Comparison of ENCODE assay signal across 8 mouse cellular contexts in genomic region chr9:63650905-63651304, GRCm38 (mm10). TPM values are rescaled to one million over a fixed set of nuclear protein-coding genes. Genes with fewer than 3 reads are reported as not detected.
A peak's percentile ranks its signal among the peaks of the same experiment; 100 is the strongest.
DNase-seq lines count a peak whose midpoint lies in the region; ATAC-seq lines count a peak whose summit lies in the region.

No protein-coding gene starts in this region.

- no peak overlapping the region for H3K27ac ChIP-seq in kidney, embryonic 14.5 days (ENCODE audit: low read depth, low read length)
- no peak overlapping the region for H3K27ac ChIP-seq in forebrain, embryonic 16.5 days (ENCODE audit: low read length)
- H3K27ac ChIP-seq in limb, embryonic 13.5 days, result peak overlapping the region; percentile 90

- 89% methylated on average over 14 of the region's 14 CpGs for WGBS in kidney, embryonic 14.5 days
- whole genome bisulfite sequencing in forebrain, embryonic 16.5 days, result 78% methylated on average over 14 of the region's 14 CpGs
- WGBS in limb, embryonic 13.5 days, result 73% methylated on average over 14 of the region's 14 CpGs

- DNase-seq in kidney, adult 9 months, result peak; percentile 4
- peak; percentile 59 to 60 for DNase-seq in cerebellum, adult 18-20 months
- no peak for DNase-seq in spleen, postnatal 36 days (ENCODE audit: low spot score in 2 of 2)
- no peak for DNase-seq in retina, postnatal 1 day
- no peak for DNase-seq in frontal cortex, postnatal 25 days (ENCODE audit: low spot score in 2 of 2)

- no peak overlapping the region for H3K4me3 ChIP-seq in kidney, embryonic 14.5 days (ENCODE audit: low read length)
- H3K4me3 ChIP-seq in forebrain, embryonic 16.5 days (replicated peaks; ENCODE audit: low read length), result no peak overlapping the region
- H3K4me3 ChIP-seq in limb, embryonic 13.5 days, result no peak overlapping the region

- no peak for ATAC-seq in kidney, embryonic 14.5 days (ENCODE audit: low FRiP score, low TSS enrichment)
- 0 out of 2 replicates have a peak, but pooled peaks have one; percentile 20 for ATAC-seq in forebrain, embryonic 16.5 days
- ATAC-seq in limb, embryonic 13.5 days (ENCODE audit: low FRiP score, low read depth), result peak; percentile 34; the same call in 1 of the 2 replicates

- no peak overlapping the region for H3K9ac ChIP-seq in kidney, embryonic 14.5 days (ENCODE audit: low read depth, low read length)
- H3K9ac ChIP-seq in forebrain, embryonic 16.5 days (replicated peaks; ENCODE audit: low read depth, low read length), result no peak overlapping the region
- H3K9ac ChIP-seq in limb, embryonic 13.5 days, result peak overlapping the region; percentile 26; the same call in 1 of the 2 replicates

- no peaks in the 10 kb centered on the region for H3K9me3 ChIP-seq in kidney, embryonic 14.5 days (ENCODE audit: control insufficient read depth, low read length)
- no peaks in the 10 kb centered on the region for H3K9me3 ChIP-seq in forebrain, embryonic 16.5 days (ENCODE audit: control insufficient read depth, low read length)
- no peaks in the 10 kb centered on the region for H3K9me3 ChIP-seq in limb, embryonic 13.5 days

- peaks cover 80% of the 10 kb centered on the region for H3K36me3 ChIP-seq in kidney, embryonic 14.5 days (ENCODE audit: control insufficient read depth, insufficient read depth, low read length)
- H3K36me3 ChIP-seq in forebrain, embryonic 16.5 days (ENCODE audit: control insufficient read depth, insufficient read depth), result no peaks in the 10 kb centered on the region
- H3K36me3 ChIP-seq in limb, embryonic 13.5 days, result peaks cover 94% of the 10 kb centered on the region

- H3K4me2 ChIP-seq in kidney, embryonic 14.5 days (replicated peaks; ENCODE audit: low read depth, low read length), result no peak overlapping the region
- no peak overlapping the region for H3K4me2 ChIP-seq in forebrain, embryonic 16.5 days (ENCODE audit: low read length)
- H3K4me2 ChIP-seq in limb, embryonic 13.5 days (replicated peaks), result no peak overlapping the region

- H3K4me1 ChIP-seq in kidney, embryonic 14.5 days (ENCODE audit: control insufficient read depth, insufficient read depth, low read length), result peaks cover 8% of the 10 kb centered on the region; the same call in 1 of the 2 replicates
- H3K4me1 ChIP-seq in forebrain, embryonic 16.5 days (replicated peaks; ENCODE audit: control insufficient read depth, insufficient read depth, low read length), result peaks cover 20% of the 10 kb centered on the region
- peaks cover 78% of the 10 kb centered on the region for H3K4me1 ChIP-seq in limb, embryonic 13.5 days

- H3K27me3 ChIP-seq in kidney, embryonic 14.5 days (ENCODE audit: control insufficient read depth, insufficient read depth, low read length), result no peaks in the 10 kb centered on the region
- no peaks in the 10 kb centered on the region for H3K27me3 ChIP-seq in forebrain, embryonic 16.5 days (replicated peaks; ENCODE audit: control insufficient read depth, insufficient read depth, low read length)
- no peaks in the 10 kb centered on the region for H3K27me3 ChIP-seq in limb, embryonic 13.5 days

RNA-seq across cellular contexts. Expression of gene Aagab, which starts 48.4 kb away (rescaled TPM):
- polyA plus RNA-seq in kidney, embryonic 14.5 days (2014; fragmentation: Nextera tagmentation; extraction: Ambion mirVana), result 18.9 and 31.1 TPM in 2 replicates
- polyA plus RNA-seq in forebrain, embryonic 16.5 days (2015; fragmentation: Nextera tagmentation; extraction: Ambion mirVana), result 58.5 and 65.1 TPM in 2 replicates
- polyA plus RNA-seq in limb, embryonic 13.5 days (2015; fragmentation: Nextera tagmentation; extraction: Ambion mirVana), result 21.7 and 26.2 TPM in 2 replicates

RNA-seq across cellular contexts. Expression of gene Iqch, which starts 48.6 kb away (rescaled TPM):
- polyA plus RNA-seq in kidney, embryonic 14.5 days (2014; fragmentation: Nextera tagmentation; extraction: Ambion mirVana), result 0.09 TPM in 1 of 2 replicates, not detected in the other
- polyA plus RNA-seq in forebrain, embryonic 16.5 days (2015; fragmentation: Nextera tagmentation; extraction: Ambion mirVana), result 0.10 and 0.24 TPM in 2 replicates
- 0.15 and 0.20 TPM in 2 replicates for polyA plus RNA-seq in limb, embryonic 13.5 days (2015; fragmentation: Nextera tagmentation; extraction: Ambion mirVana)

Comparison
In these comparisons a context has a peak if more than half of its experiments do, and no peak if none do; other contexts are left out.
1. DNase-seq: peak in kidney, adult 9 months (single experiment) and cerebellum, adult 18-20 months (2 of 2); none in spleen, postnatal 36 days (0 of 2), retina, postnatal 1 day (single experiment) and frontal cortex, postnatal 25 days (0 of 2).